Mouse (Mus musculus) spleen, postnatal 14 days (tissue): ENCODE results near the gene Nkapl.

Experiments
- DNase-seq, 2 experiments: peaks; one replicate each; pipeline ENCODE4 v3.0.0; 2021 to 2022; ENCODE audit warnings: low spot score in 2 of 2

Nkapl gene

DNA sequence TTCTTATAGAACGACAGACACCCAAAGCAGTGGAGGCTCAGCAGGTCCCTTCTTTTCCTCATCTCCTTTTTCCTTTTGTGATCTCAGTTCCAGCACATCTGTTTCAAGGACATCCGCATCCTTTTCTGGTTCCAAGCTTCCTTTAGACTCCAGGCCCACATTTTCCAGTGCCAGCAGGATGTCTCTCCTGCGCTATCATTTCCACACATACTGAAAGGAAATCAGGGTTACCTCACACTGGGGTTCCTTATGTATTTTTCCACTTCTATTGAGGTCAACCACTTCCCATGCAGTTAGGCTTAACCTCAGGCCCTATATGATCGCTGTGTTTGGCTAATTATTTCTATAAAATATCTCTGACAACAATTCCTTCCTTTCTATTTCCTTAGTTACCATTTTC, 32.8 kb downstream of the Nkapl start:
- no peak for DNase-seq

DNA sequence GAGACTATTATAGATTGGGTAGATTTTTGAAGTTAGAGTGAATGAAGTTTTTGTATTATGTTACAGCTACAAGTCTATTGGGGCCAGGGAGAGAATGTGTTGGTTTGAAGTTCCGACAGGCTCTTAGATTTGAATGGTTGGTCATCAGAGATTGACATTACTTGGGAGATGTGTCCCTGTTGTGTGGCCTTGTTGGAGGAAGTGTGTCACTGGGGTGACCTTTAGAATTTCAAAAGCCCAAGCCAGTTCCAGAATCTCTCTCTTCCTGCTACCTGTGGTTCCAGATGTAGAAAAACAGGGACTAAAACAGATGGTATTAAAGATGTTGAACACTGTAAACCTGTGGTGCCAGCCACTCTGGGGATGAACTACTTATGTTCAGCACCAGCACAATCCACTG, 40.7 kb downstream of the Nkapl start:
- no peak for DNase-seq

DNA sequence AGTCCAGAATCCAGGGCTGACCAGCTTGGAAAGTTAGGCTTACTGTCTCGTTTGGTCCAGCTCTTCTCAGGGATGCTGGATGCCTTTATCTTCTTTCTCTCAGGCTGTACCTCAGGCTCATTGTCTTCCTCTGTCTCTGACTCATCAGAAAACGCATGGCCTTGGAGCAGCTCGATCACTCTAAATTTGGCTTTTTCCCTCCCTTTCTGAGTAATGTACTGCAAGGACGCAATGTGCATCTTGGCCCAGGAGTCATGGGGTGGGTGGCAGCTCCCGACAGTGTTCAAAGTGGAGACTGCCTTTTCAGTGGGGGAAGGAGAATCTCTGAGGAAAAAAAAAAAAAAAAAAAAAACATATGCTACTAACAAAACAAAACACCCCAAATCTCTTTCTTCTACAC, 45.0 kb downstream of the Nkapl start:
- no peak for DNase-seq

DNA sequence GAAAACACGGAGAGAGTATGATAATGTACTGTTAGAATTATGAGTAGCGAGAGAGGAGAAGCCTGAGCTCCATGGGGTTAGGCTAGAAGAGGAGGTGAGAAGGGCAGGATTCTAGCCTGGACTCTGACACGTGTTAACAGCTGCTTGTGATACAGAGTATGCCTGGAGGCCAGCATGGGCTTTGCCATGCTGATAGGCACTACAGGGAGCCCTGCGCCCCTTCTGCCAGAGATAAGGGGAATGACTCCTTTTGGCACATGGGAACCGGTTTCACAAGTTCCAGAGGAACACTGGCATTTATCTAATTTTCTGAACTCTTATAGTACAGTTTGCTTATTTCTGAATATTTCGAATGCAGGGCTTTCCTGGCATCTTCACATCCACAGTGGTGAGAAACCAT, 49.4 kb downstream of the Nkapl start:
- no peak for DNase-seq

DNA sequence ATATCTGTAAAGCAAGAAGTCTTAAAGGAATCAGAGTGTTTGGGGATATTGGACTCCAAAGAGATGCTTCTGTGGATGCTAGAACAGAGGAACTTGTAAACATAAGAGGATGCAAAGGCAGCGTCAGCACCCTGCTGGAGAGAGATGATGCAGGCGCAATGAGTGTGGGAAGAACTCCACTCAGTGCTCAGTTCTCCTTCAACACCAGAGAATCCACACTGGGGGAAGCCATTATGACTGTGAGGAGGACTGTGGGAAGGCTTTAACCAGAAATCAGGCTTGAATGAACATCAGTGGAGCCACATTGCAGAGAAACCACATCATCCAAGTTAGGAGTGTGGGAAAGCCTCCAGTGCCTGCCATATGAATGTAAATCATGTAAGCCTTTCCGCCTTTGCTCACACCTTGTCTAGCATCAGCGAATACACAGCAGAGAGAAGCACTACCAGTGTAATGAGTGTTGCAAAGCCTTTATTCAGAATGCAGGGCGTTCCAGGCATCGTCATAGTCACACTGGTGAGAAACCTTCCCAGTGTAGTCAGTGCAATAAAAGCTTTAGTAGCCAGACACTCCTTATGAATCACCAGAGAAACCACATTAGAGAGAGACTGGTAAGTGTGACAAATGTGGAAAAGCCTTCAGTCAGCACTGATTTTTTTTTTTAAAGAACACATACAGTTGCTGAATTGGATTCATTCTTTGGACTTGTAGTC, 50.9 kb downstream of the Nkapl start:
- DNase-seq, result no peak
